Mouse (Mus musculus) kidney, adult 9 months (tissue): ENCODE results near the gene Tmcc2.
A peak's percentile ranks its signal among the peaks of the same experiment; 100 is the strongest.

Experiments
- DNase-seq: peaks from one replicate; pipeline ENCODE4 v3.0.0; 2022

Gene Tmcc2

DNA sequence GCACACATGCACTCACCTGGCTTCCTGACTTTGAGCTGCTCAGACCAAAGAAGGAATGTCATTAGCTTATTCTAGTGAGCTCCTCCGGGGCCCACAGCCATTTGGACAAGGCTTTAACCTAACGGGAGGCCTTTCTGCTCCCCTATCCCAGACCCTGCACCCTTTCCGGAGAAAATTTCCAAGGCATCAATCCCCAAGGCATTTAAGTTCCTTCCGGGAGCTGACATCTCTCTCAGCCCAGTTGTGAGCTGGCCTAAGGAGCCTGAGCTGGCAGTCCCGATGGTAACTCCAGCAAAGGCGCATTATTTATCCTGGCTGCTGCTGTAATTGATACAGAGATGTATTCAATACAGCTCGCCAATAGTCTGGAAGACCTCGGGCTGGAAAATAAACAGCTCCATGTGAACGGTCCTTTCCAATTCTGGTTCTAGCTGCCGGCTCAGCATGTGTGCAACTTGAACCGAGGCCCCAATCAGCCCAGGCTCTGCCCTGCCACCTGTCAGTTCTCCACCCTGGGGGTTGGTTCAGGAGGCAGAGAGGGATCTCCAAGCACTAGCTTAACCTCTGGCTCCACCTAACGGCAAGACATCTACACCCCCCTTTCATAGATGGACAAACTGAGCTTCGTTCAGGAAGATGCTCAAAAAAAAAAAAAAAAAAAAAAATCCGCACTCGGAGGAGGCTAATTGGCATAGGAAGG, 1.0 kb downstream of the Tmcc2 start:
- peak; percentile 78 for DNase-seq

- peak; percentile 57 for DNase-seq
Observed at GRCm38 (mm10) chr1:132388813-132389803, 2.0 kb downstream of the Tmcc2 start.

GRCm38 (mm10) chr1:132387943-132388342, 3.1 kb downstream of the Tmcc2 start:
- no peak for DNase-seq

- no peak for DNase-seq
Observed at GRCm38 (mm10) chr1:132386266-132386665, 4.8 kb downstream of the Tmcc2 start.

GRCm38 (mm10) chr1:132385711-132386110, 5.4 kb downstream of the Tmcc2 start:
- DNase-seq, result no peak

- DNase-seq, result no peak
Observed at GRCm38 (mm10) chr1:132385266-132385665, 5.8 kb downstream of the Tmcc2 start.

DNA sequence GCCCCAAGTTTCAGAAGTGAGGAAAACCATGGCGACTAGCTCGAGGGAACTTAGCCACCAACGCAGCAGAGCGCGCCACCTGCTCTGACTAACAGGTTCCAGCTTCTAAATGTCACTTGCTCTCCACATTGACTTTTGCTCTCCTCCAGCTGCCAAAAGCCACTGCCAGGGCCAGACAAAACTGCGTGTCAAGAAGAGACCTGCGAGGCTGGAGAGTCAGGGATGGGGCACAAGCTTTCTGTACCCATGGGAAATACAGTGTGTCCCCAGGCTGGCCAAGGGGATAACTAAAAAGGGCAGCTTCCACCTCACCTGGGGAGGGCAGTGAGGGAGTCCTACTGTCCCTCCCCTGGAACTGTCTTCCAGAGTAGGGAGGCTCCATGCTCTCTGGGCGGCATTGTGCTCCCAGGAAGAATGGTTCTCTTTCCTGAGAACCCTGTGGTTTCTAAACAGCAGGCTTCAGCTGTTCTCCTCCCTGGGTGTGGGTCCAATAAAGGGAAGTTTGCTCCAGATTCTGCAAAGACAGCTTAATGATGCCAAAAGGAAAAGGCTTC, 7.0 kb downstream of the Tmcc2 start:
- no peak for DNase-seq

- no peak for DNase-seq
Observed at GRCm38 (mm10) chr1:132381929-132382328, 9.2 kb downstream of the Tmcc2 start.

DNA sequence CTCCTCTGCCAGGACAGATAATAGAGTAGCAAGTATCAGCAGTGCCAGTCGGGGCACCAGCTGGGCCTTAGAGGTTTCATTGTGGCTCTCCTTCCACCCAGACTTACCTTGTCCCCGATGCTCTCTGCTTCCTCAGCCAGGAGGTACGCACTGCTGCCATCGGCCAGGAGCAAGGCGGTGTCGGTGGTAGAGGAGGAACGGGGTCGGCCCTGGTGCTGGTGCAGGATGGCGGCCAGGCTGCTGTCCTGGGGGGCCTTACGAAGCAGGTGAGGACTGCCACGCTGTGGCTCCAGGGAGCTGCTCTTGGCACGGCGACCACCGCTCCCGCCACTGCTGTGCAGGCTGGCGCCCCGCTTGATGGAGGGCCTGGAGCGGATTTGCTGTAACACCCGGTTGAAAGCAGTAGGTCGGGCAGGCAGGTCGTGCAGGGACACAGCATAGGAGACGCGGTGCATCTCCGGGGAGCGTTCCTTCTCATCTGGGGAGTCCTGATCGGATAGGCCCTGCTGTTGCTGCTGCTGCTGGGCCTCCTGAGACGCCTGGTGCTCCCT, 10.5 kb downstream of the Tmcc2 start:
- no peak for DNase-seq

DNA sequence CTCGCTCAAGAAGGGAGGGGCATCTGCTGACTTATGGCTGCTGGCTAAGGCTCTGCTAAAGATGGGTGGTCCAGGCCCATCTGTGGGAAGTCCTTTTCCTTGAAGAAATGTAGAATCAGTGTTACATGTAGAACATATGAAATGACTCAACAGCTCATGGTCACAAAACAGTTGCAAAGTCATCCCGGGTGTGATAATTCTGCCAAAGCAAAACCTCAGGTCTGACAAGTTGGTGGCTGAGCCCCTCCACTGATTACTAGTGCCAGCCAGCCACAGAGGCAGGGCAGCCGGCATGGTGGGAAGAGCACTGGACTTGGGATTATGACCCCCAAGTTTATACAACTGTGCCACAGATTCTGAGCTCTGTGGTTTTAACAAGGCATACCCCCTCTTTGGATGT, 13.3 kb downstream of the Tmcc2 start:
- DNase-seq, result no peak

GRCm38 (mm10) chr1:132377055-132377365, 14.1 kb downstream of the Tmcc2 start:
- DNase-seq, result no peak

GRCm38 (mm10) chr1:132376211-132377054, 14.6 kb downstream of the Tmcc2 start:
- DNase-seq, result no peak

DNA sequence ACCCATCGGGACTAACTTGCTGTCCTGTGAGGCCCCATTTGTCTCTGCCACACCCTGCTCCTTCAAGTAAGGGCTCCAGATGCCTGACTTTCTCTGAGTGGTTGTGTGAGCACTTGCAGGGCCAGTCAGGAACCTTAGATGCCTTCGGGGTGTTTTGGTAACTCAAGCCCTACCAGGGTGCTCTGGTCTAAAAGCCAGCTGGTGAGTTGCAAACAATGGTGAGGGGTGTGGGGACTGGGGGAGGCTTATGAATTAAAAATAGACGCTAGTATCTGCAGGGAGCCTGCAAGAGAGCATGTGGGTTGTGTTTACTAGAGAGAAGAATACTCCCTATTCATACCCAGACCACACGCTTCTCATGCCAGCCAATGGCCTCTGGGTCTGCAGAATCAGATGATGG, 15.8 kb downstream of the Tmcc2 start:
- DNase-seq, result no peak

DNA sequence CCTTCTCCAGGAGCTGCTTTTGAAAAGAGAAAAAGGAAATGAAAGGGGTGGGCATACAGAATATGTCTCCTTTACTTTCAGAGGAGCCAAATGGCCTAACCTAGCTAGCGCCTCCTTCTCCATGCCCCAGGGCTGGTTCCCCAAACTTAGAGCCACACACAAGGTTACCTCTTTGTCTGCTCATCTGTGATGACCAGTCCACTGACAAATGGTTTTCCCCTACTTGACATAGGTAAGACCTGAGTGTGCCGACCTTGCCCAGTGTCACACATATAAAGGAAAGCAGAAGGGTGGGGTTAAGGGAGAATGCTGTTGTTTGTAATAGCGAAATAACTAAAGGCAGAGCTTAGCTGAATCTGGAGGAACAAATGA, 16.2 kb downstream of the Tmcc2 start:
- no peak for DNase-seq

GRCm38 (mm10) chr1:132374140-132374872, 16.8 kb downstream of the Tmcc2 start:
- DNase-seq, result peak; percentile 91

- DNase-seq, result peak; percentile 65
Observed at GRCm38 (mm10) chr1:132372896-132373534, 18.1 kb downstream of the Tmcc2 start.

DNA sequence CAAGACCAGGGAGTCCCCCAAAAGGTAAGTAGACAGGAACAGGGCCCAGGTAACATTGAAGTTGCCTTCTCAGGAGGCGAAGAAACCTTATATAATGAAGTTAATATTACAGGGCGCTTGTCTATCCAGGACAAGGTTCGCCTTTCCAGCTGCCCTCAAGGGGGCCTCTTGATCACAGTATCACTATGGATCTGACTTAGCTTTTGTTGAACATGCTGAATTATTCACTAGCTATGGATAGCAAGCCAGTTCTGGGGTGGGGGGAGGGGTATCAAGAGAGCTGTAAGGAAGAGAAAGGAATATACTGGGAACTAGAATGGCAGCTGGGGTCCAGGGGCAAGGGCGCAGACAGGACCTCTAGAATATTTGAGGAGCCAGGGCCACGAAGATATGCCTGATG, 18.7 kb downstream of the Tmcc2 start:
- DNase-seq, result peak; percentile 64

GRCm38 (mm10) chr1:132371298-132372081, 19.6 kb downstream of the Tmcc2 start:
- peak; percentile 70 for DNase-seq

DNA sequence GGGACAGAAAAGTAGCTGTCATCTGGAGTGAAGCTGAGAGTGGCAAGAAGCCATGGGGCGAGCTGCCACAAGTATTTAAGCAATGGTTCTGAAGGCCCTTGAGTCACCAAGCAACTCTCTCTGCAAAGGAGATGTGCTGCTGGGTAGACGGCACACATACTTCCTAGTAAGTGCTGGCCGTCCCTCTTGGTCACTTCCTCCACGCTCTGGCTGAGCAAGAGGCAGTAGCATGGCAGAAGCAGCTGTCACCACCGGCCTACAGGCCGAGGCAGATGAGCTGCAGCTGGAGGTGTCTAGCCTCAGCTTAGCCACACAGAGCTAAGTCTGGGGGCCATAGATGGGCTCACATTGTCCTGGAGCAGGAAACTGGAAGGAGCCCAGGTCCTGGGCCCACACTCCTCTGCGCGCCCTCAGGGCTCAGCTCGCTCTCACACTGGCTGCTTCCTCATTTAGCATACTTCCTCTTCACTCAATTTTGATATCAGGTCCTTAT, 20.4 kb downstream of the Tmcc2 start:
- no peak for DNase-seq
